Mouse (Mus musculus) stomach, embryonic 16.5 days (tissue): ENCODE results near the gene Arhgef28. TPM values are rescaled to one million over a fixed set of nuclear protein-coding genes. Genes with fewer than 3 reads are reported as not detected.
A peak's percentile ranks its signal among the peaks of the same experiment; 100 is the strongest.

Experiments used
- ATAC-seq: fragments of 200-750 bp; cut with Nextera tagmentation; 2 replicates; pipeline ENCODE4 v1.8.0; 2017; ENCODE audit warnings: moderate number of reproducible peaks, moderate TSS enrichment; ENCODE audit not compliant: insufficient read depth, low FRiP score
- H3K27ac ChIP-seq: fragments of 300-500 bp; sonication (generic); 2 replicates; pipeline ENCODE4 v1.5.1; 2014; ENCODE audit warnings: low read length
- H3K27me3 ChIP-seq: fragments of 300-500 bp; sonication (generic); 2 replicates; pipeline ENCODE4 v1.6.1; 2014; ENCODE audit warnings: low read length, control low read depth, mixed read lengths; ENCODE audit not compliant: control insufficient read depth, insufficient read depth
- H3K36me3 ChIP-seq: fragments of 300-500 bp; sonication (generic); 2 replicates; pipeline ENCODE4 v1.6.1; 2014; ENCODE audit warnings: low read length; ENCODE audit not compliant: control insufficient read depth, insufficient read depth
- H3K4me1 ChIP-seq: fragments of 300-500 bp; sonication (generic); 2 replicates; pipeline ENCODE4 v1.6.1; 2014; ENCODE audit warnings: low read length, control low read depth, mixed read lengths; ENCODE audit not compliant: control insufficient read depth, insufficient read depth
- H3K4me2 ChIP-seq: fragments of 300-500 bp; sonication (generic); 2 replicates; pipeline ENCODE4 v1.6.1; 2014; ENCODE audit warnings: low read depth, low read length, mixed read lengths
- H3K4me3 ChIP-seq: fragments of 300-500 bp; sonication (generic); replicated peaks from 2 replicates; pipeline ENCODE4 v1.5.1; 2014; ENCODE audit warnings: mild to moderate bottlenecking, low read length
- H3K9ac ChIP-seq: fragments of 300-500 bp; sonication (generic); 2 replicates; pipeline ENCODE4 v1.6.1; 2014; ENCODE audit warnings: low read length
- H3K9me3 ChIP-seq: fragments of 300-500 bp; sonication (generic); replicated peaks from 2 replicates; pipeline ENCODE4 v1.6.1; 2016; ENCODE audit warnings: low read length, control low read depth; ENCODE audit not compliant: control insufficient read depth
- WGBS: fragments of 180-500 bp; shearing (Covaris S2); extraction: QIAGEN DNeasy Blood & Tissue Kit; methylation state at CpG from one replicate; pipeline ENCODE4 v1.1.7; 2014; 5-methylcytosine and 5-hydroxymethylcytosine counted together
- polyA plus RNA-seq: library from polyadenylated mRNA; unstranded; fragments of >200 nt; fragmentation: Nextera tagmentation; extraction: Ambion mirVana; gene quantifications from 2 replicates; pipeline ENCODE4 v1.2.1, GENCODE M21; 2015

The Arhgef28 gene
- polyA plus RNA-seq, 1 experiment from 2014 or later: 26.6 TPM

GRCm38 (mm10) chr13:97974532-97975194 lies 231.6 kb downstream of the Arhgef28 start:
- Histone ChIP-seq H3K27ac (no peak overlapping the region; the same call in 1 of the 2 replicates), H3K4me3 (no peak overlapping the region), H3K4me2 (no peak overlapping the region), H3K9ac (no peak overlapping the region), H3K9me3 (no peaks in the 10 kb centered on the region), H3K4me1 (no peaks in the 10 kb centered on the region), H3K27me3 (no peaks in the 10 kb centered on the region), H3K36me3 (no peaks in the 10 kb centered on the region)
- 59% methylated on average over 6 of the region's 6 CpGs for WGBS
- no peak for ATAC-seq

DNA sequence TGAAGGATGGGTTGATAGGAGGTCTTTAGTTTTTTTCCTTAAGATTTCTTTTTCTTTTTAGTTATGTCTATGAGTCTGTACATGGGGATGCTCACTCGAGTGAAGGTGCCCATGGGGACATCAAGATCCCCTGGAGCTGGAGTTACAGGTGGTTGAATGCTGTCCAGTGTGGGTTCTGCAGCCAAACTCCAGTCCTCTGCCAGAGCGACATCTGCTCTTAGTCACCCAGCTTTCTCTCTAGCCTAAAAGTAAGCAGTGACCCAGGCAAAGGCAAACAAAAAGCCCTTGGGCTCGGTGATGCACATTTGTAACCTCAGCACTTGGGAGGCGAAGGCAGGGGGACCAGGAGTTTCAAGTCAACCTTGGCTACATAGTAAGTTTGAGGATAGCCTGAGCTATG lies 232.3 kb downstream of the Arhgef28 start:
- H3K4me3 ChIP-seq: no peak overlapping the region
- H3K9me3 ChIP-seq: no peaks in the 10 kb centered on the region
- H3K4me1 ChIP-seq: no peaks in the 10 kb centered on the region
- no peak for ATAC-seq
- WGBS: 58% methylated on average over 4 of the region's 4 CpGs
- H3K27me3 ChIP-seq: no peaks in the 10 kb centered on the region
- H3K9ac ChIP-seq: no peak overlapping the region
- H3K27ac ChIP-seq: no peak overlapping the region
- no peaks in the 10 kb centered on the region for H3K36me3 ChIP-seq
- H3K4me2 ChIP-seq: no peak overlapping the region

DNA sequence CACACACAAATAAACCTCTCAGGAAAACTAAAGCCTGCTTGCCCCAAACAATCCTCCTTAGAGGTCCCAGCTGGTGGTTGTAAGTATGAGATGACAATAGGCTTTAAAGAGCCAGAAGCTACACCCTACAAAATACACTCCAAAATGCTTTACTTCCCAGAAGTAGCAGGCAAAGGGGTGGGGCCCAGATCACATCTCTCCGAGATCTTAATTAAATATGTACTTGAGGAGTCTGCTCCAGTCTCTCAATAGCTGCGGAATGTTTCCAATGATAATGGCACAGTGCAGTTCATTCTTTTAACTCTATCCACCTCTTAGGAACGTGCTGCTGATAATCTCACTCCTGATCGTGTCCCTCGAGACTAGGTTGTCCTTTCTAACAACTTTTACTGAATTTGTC lies 240.2 kb downstream of the Arhgef28 start:
- ATAC-seq: peak; percentile 58; the same call in 1 of the 2 replicates
- WGBS: 47% methylated on average over 5 of the region's 5 CpGs

GRCm38 (mm10) chr13:97964892-97965424 lies 241.3 kb downstream of the Arhgef28 start:
- H3K4me2 ChIP-seq: no peak overlapping the region
- no peaks in the 10 kb centered on the region for H3K4me1 ChIP-seq
- no peaks in the 10 kb centered on the region for H3K27me3 ChIP-seq
- no peaks in the 10 kb centered on the region for H3K9me3 ChIP-seq
- no peak overlapping the region for H3K4me3 ChIP-seq
- H3K36me3 ChIP-seq: no peaks in the 10 kb centered on the region
- H3K27ac ChIP-seq: no peak overlapping the region
- no peak overlapping the region for H3K9ac ChIP-seq
- WGBS: 49% methylated on average over 9 of the region's 9 CpGs
- ATAC-seq: no peak

More for the DNA sequence above, 240.2 kb downstream of the Arhgef28 start:
- Histone ChIP-seq H3K4me2 (no peak overlapping the region), H3K9me3 (no peaks in the 10 kb centered on the region), H3K27me3 (no peaks in the 10 kb centered on the region), H3K27ac (no peak overlapping the region), H3K36me3 (no peaks in the 10 kb centered on the region), H3K4me3 (no peak overlapping the region), H3K4me1 (no peaks in the 10 kb centered on the region), H3K9ac (no peak overlapping the region)

DNA sequence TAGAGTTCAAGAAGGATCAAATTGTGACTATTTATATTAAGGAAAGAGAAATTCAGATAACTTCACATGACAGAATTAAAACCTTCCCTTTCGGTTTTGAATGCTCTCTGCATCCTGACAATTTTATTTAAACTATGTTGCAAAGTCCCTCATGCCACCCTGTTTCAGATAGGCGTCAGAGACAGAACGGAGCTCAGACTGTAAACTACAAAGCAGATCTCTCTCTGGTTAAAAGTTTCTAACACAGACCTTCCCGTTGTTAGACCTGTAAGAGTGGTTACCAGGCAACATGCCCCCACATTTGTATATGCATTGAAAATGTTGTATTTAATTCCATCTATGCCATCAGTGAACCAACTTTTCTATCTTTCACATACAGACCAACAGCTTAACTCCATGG lies 246.1 kb downstream of the Arhgef28 start:
- Histone ChIP-seq H3K4me3 (no peak overlapping the region), H3K4me1 (peaks cover 3% of the 10 kb centered on the region; the same call in 1 of the 2 replicates), H3K27me3 (no peaks in the 10 kb centered on the region), H3K36me3 (no peaks in the 10 kb centered on the region), H3K9me3 (no peaks in the 10 kb centered on the region), H3K4me2 (no peak overlapping the region), H3K27ac (no peak overlapping the region), H3K9ac (no peak overlapping the region)
- ATAC-seq: no peak
- 71% methylated on average over 4 of the region's 4 CpGs for WGBS

DNA sequence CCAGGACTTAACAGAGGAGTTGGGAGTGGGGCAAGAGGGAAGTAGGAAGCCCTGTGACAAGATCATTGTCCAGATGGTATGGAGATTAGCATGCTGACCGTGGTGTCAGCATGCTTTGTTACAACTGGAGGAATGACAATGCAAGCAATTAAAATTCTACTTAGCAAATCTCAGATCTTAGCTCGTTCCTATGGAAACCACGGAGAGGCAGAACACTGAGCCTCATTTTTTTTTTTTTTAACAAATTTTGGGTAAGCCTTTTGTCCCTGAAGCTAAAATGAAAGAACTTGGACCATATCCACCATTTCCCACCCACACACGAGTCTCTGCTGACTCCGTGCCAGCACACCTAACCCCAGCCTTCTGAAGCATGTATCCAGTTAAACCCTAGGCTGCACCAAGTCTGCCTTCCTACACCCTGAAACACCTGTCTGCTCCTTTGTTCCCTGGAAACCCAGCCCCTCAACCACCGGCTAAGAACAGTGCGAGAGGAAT lies 246.8 kb downstream of the Arhgef28 start:
- 37% methylated on average over 7 of the region's 7 CpGs for WGBS
- H3K27me3 ChIP-seq: no peaks in the 10 kb centered on the region
- H3K4me2 ChIP-seq: no peak overlapping the region
- no peak overlapping the region for H3K4me3 ChIP-seq
- no peak overlapping the region for H3K27ac ChIP-seq
- peaks cover 3% of the 10 kb centered on the region; the same call in 1 of the 2 replicates for H3K4me1 ChIP-seq
- no peak overlapping the region for H3K9ac ChIP-seq
- no peaks in the 10 kb centered on the region for H3K36me3 ChIP-seq
- ATAC-seq: no peak
- no peaks in the 10 kb centered on the region for H3K9me3 ChIP-seq

- Histone ChIP-seq H3K9ac (no peak overlapping the region), H3K4me1 (peaks cover 3% of the 10 kb centered on the region; the same call in 1 of the 2 replicates), H3K27me3 (no peaks in the 10 kb centered on the region), H3K4me3 (no peak overlapping the region), H3K36me3 (peaks cover 5% of the 10 kb centered on the region; the same call in 1 of the 2 replicates), H3K9me3 (no peaks in the 10 kb centered on the region), H3K4me2 (no peak overlapping the region), H3K27ac (no peak overlapping the region)
- 59% methylated on average over 9 of the region's 9 CpGs for WGBS
- no peak for ATAC-seq
These were observed 250.5 kb downstream of the Arhgef28 start for GRCm38 (mm10) chr13:97955759-97956158.

GRCm38 (mm10) chr13:97954956-97955496 lies 251.2 kb downstream of the Arhgef28 start:
- H3K27me3 ChIP-seq: no peaks in the 10 kb centered on the region
- H3K9ac ChIP-seq: no peak overlapping the region
- peaks cover 5% of the 10 kb centered on the region; the same call in 1 of the 2 replicates for H3K36me3 ChIP-seq
- H3K9me3 ChIP-seq: no peaks in the 10 kb centered on the region
- H3K4me3 ChIP-seq: no peak overlapping the region
- ATAC-seq: no peak
- H3K27ac ChIP-seq: no peak overlapping the region
- peaks cover 3% of the 10 kb centered on the region; the same call in 1 of the 2 replicates for H3K4me1 ChIP-seq
- H3K4me2 ChIP-seq: no peak overlapping the region
- WGBS: 29% methylated on average over 7 of the region's 7 CpGs

DNA sequence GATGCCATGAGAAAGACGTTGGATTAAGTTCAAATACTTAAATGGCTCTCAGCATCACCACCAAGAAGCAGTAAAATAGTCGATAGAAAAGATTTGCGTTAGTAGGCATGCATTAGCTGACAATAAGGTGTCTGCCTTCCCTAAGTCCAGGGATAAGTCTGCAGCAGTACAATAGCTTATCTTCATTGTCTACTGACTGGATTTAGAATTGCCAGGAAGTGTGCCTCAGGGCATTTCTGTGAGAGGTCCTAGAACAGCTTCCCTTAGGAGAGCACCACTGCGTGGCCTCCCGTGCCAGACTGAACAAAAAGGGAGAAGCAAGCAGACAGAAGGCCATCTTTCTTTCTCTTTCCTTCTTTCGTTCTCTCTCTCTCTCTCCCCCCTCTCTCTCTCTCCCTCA lies 252.2 kb downstream of the Arhgef28 start:
- WGBS: 76% methylated on average over 6 of the region's 6 CpGs

More for the DNA sequence above, 252.2 kb downstream of the Arhgef28 start:
- no peak overlapping the region for H3K27ac ChIP-seq
- no peak overlapping the region for H3K9ac ChIP-seq
- ATAC-seq: no peak
- no peak overlapping the region for H3K4me2 ChIP-seq
- no peaks in the 10 kb centered on the region for H3K9me3 ChIP-seq
- no peaks in the 10 kb centered on the region for H3K4me1 ChIP-seq
- H3K4me3 ChIP-seq: no peak overlapping the region
- no peaks in the 10 kb centered on the region for H3K27me3 ChIP-seq
- peaks cover 5% of the 10 kb centered on the region; the same call in 1 of the 2 replicates for H3K36me3 ChIP-seq
